Mouse (Mus musculus) lung, embryonic 16.5 days (tissue): ENCODE measurements at regions not wholly inside any gene's neighbourhood (a gene's known extent, or its start where the extent isn't known, plus 50 kb on each side); places are given as distances from the start of the nearest gene placed in this dataset.

Experiments
- ATAC-seq: fragments of 200-750 bp; cut with Nextera tagmentation; 2 replicates; pipeline ENCODE4 v1.8.0; 2017; ENCODE audit warnings: low read depth, mild to moderate bottlenecking, moderate library complexity
- H3K27ac ChIP-seq: fragments of 300-500 bp; sonication (generic); 2 replicates; pipeline ENCODE4 v1.5.1; 2014; ENCODE audit warnings: mild to moderate bottlenecking, control low read depth, low read length
- H3K27me3 ChIP-seq: fragments of 300-500 bp; sonication (generic); 2 replicates; pipeline ENCODE4 v1.6.1; 2014; ENCODE audit warnings: low read depth, low read length, mixed read lengths; ENCODE audit not compliant: control insufficient read depth, insufficient read depth
- H3K36me3 ChIP-seq: fragments of 300-500 bp; sonication (generic); 2 replicates; pipeline ENCODE4 v1.6.1; 2014; ENCODE audit warnings: low read length; ENCODE audit not compliant: control insufficient read depth, insufficient read depth
- H3K4me1 ChIP-seq: fragments of 300-500 bp; sonication (generic); replicated peaks from 2 replicates; pipeline ENCODE4 v1.6.1; 2014; ENCODE audit warnings: low read length, mixed read lengths; ENCODE audit not compliant: control insufficient read depth, insufficient read depth
- H3K4me2 ChIP-seq: fragments of 300-500 bp; sonication (generic); 2 replicates; pipeline ENCODE4 v1.6.1; 2014; ENCODE audit warnings: low read depth, low read length, control low read depth
- H3K4me3 ChIP-seq: fragments of 300-500 bp; sonication (generic); 2 replicates; pipeline ENCODE4 v1.5.1; 2014; ENCODE audit warnings: mild to moderate bottlenecking, low read length, control low read depth
- H3K9ac ChIP-seq: fragments of 300-500 bp; sonication (generic); 2 replicates; pipeline ENCODE4 v1.6.1; 2014; ENCODE audit warnings: low read length, control low read depth
- H3K9me3 ChIP-seq: fragments of 300-500 bp; sonication (generic); 2 replicates; pipeline ENCODE4 v1.6.1; 2016; ENCODE audit warnings: low read length; ENCODE audit not compliant: control insufficient read depth
- WGBS: fragments of 180-500 bp; shearing (Covaris S2); extraction: QIAGEN DNeasy Blood & Tissue Kit; methylation state at CpG from one replicate; pipeline ENCODE4 v1.1.7; 2014; 5-methylcytosine and 5-hydroxymethylcytosine counted together

- Histone ChIP-seq H3K9ac (no peak overlapping the region), H3K27me3 (no peaks in the 10 kb centered on the region), H3K9me3 (no peaks in the 10 kb centered on the region), H3K4me2 (no peak overlapping the region), H3K4me3 (no peak overlapping the region), H3K27ac (no peak overlapping the region), H3K36me3 (no peaks in the 10 kb centered on the region), H3K4me1 (no peaks in the 10 kb centered on the region)
- 27% methylated on average over 3 of the region's 3 CpGs for WGBS
- no peak for ATAC-seq
Observed at GRCm38 (mm10) chr2:159676845-159677244, 657.1 kb downstream of the Gm826 start.

GRCm38 (mm10) chr2:159680641-159681040 lies 653.3 kb downstream of the Gm826 start:
- Histone ChIP-seq H3K4me2 (no peak overlapping the region), H3K36me3 (no peaks in the 10 kb centered on the region), H3K9ac (no peak overlapping the region), H3K9me3 (no peaks in the 10 kb centered on the region), H3K4me1 (no peaks in the 10 kb centered on the region), H3K27me3 (no peaks in the 10 kb centered on the region), H3K4me3 (no peak overlapping the region), H3K27ac (no peak overlapping the region)
- WGBS, result 63% methylated on average over 1 of the region's 1 CpGs
- no peak for ATAC-seq

- Histone ChIP-seq H3K9me3 (no peaks in the 10 kb centered on the region), H3K9ac (no peak overlapping the region), H3K4me1 (no peaks in the 10 kb centered on the region), H3K27me3 (no peaks in the 10 kb centered on the region), H3K4me2 (no peak overlapping the region), H3K27ac (no peak overlapping the region), H3K4me3 (no peak overlapping the region), H3K36me3 (no peaks in the 10 kb centered on the region)
- ATAC-seq, result peak; percentile 75; the same call in 1 of the 2 replicates
- 42% methylated on average over 3 of the region's 3 CpGs for WGBS
Observed at GRCm38 (mm10) chr2:159703100-159703499, 630.9 kb downstream of the Gm826 start.

GRCm38 (mm10) chr2:159708141-159708540 lies 625.8 kb downstream of the Gm826 start:
- Histone ChIP-seq H3K9ac (no peak overlapping the region), H3K4me3 (no peak overlapping the region), H3K27ac (no peak overlapping the region), H3K9me3 (no peaks in the 10 kb centered on the region), H3K4me1 (no peaks in the 10 kb centered on the region), H3K36me3 (no peaks in the 10 kb centered on the region), H3K4me2 (no peak overlapping the region), H3K27me3 (no peaks in the 10 kb centered on the region)
- no peak for ATAC-seq
- WGBS, result 59% methylated on average over 2 of the region's 2 CpGs

- Histone ChIP-seq H3K27ac (no peak overlapping the region), H3K4me2 (no peak overlapping the region), H3K4me1 (peaks cover 8% of the 10 kb centered on the region; the same call in 1 of the 2 replicates), H3K36me3 (no peaks in the 10 kb centered on the region), H3K4me3 (no peak overlapping the region), H3K9ac (no peak overlapping the region), H3K27me3 (no peaks in the 10 kb centered on the region), H3K9me3 (no peaks in the 10 kb centered on the region)
- ATAC-seq, result no peak
- WGBS, result 54% methylated on average over 3 of the region's 3 CpGs
Observed at GRCm38 (mm10) chr2:159714633-159715032, 619.3 kb downstream of the Gm826 start.

- no peaks in the 10 kb centered on the region for H3K27me3 ChIP-seq
- no peaks in the 10 kb centered on the region for H3K9me3 ChIP-seq
- peaks cover 8% of the 10 kb centered on the region; the same call in 1 of the 2 replicates for H3K4me1 ChIP-seq
- H3K27ac ChIP-seq, result no peak overlapping the region
- no peaks in the 10 kb centered on the region for H3K36me3 ChIP-seq
- no peak overlapping the region for H3K9ac ChIP-seq
- ATAC-seq, result peak; percentile 47; the same call in 1 of the 2 replicates
- WGBS, result 19% methylated on average over 2 of the region's 2 CpGs
- no peak overlapping the region for H3K4me2 ChIP-seq
- no peak overlapping the region for H3K4me3 ChIP-seq
Observed at GRCm38 (mm10) chr2:159718738-159719137, 615.2 kb downstream of the Gm826 start.

GRCm38 (mm10) chr2:159725158-159726076 lies 608.5 kb downstream of the Gm826 start:
- Histone ChIP-seq H3K4me1 (no peaks in the 10 kb centered on the region), H3K9ac (no peak overlapping the region), H3K4me2 (no peak overlapping the region), H3K27me3 (no peaks in the 10 kb centered on the region), H3K36me3 (no peaks in the 10 kb centered on the region), H3K27ac (no peak overlapping the region), H3K4me3 (no peak overlapping the region), H3K9me3 (no peaks in the 10 kb centered on the region)
- 27% methylated on average over 7 of the region's 7 CpGs for WGBS
- no peak for ATAC-seq

- H3K9me3 ChIP-seq, result no peaks in the 10 kb centered on the region
- H3K36me3 ChIP-seq, result no peaks in the 10 kb centered on the region
- no peak overlapping the region for H3K4me2 ChIP-seq
- no peaks in the 10 kb centered on the region for H3K27me3 ChIP-seq
- H3K4me3 ChIP-seq, result no peak overlapping the region
- no peak overlapping the region for H3K9ac ChIP-seq
- WGBS, result 28% methylated on average over 3 of the region's 3 CpGs
- ATAC-seq, result no peak
- no peak overlapping the region for H3K27ac ChIP-seq
- peaks cover 10% of the 10 kb centered on the region for H3K4me1 ChIP-seq
Observed at GRCm38 (mm10) chr2:159729301-159729700, 604.7 kb downstream of the Gm826 start.

GRCm38 (mm10) chr2:159730221-159730620 lies 603.7 kb downstream of the Gm826 start:
- Histone ChIP-seq H3K9ac (no peak overlapping the region), H3K4me1 (peaks cover 10% of the 10 kb centered on the region), H3K27me3 (no peaks in the 10 kb centered on the region), H3K4me3 (no peak overlapping the region), H3K36me3 (no peaks in the 10 kb centered on the region), H3K27ac (no peak overlapping the region), H3K9me3 (no peaks in the 10 kb centered on the region), H3K4me2 (no peak overlapping the region)
- no peak for ATAC-seq
- WGBS, result 57% methylated on average over 8 of the region's 8 CpGs
